Comparison of ENCODE assay signal across 8 mouse cellular contexts in genomic region chr12:34907506-34907850, GRCm38 (mm10). TPM values are rescaled to one million over a fixed set of nuclear protein-coding genes. Genes with fewer than 3 reads are reported as not detected.
DNase-seq lines count a peak whose midpoint lies in the region; ATAC-seq and TF ChIP-seq lines count a peak whose summit lies in the region.

No protein-coding gene starts in this region.

- H3K27me3 ChIP-seq in kidney, postnatal 0 days (ENCODE audit: insufficient read depth, low read length), result peaks cover 7% of the 10 kb centered on the region; the same call in 1 of the 2 replicates
- peaks cover 13% of the 10 kb centered on the region for H3K27me3 ChIP-seq in heart, postnatal 0 days (ENCODE audit: control insufficient read depth, insufficient read depth, low read length)
- H3K27me3 ChIP-seq in limb, embryonic 13.5 days, result peaks cover 23% of the 10 kb centered on the region

- DNase-seq in kidney, postnatal 0 days (ENCODE audit: low spot score), result peak; percentile 59
- no peak for DNase-seq in kidney, adult 18-20 months
- DNase-seq in cerebellum, adult 18-20 months, result peak; percentile 59 to 61
- no peak for DNase-seq in heart, postnatal 0 days (ENCODE audit: low spot score)
- no peak for DNase-seq in gastrocnemius, adult 18-20 months (ENCODE audit: low spot score)
- no peak for DNase-seq in thymus, postnatal 0 days (ENCODE audit: low spot score)

- H3K9ac ChIP-seq in kidney, postnatal 0 days (ENCODE audit: low read depth, low read length), result peak overlapping the region; percentile 35; the same call in 1 of the 2 replicates
- H3K9ac ChIP-seq in heart, postnatal 0 days (replicated peaks; ENCODE audit: low read depth, low read length), result no peak overlapping the region
- H3K9ac ChIP-seq in limb, embryonic 13.5 days, result peak overlapping the region; percentile 67

- H3K4me1 ChIP-seq in kidney, postnatal 0 days (replicated peaks; ENCODE audit: insufficient read depth, low read length), result no peaks in the 10 kb centered on the region
- no peaks in the 10 kb centered on the region for H3K4me1 ChIP-seq in heart, postnatal 0 days (ENCODE audit: control insufficient read depth, insufficient read depth)
- H3K4me1 ChIP-seq in limb, embryonic 13.5 days, result peaks cover 6% of the 10 kb centered on the region
- H3K4me1 ChIP-seq in olfactory bulb, adult 2 months (ENCODE audit: control insufficient read depth, insufficient read depth, low read length), result peaks cover 3% of the 10 kb centered on the region

- WGBS in kidney, postnatal 0 days, result 3% methylated on average over 10 of the region's 10 CpGs
- 4% methylated on average over 10 of the region's 10 CpGs for whole genome bisulfite sequencing in heart, postnatal 0 days
- WGBS in limb, embryonic 13.5 days, result 2% methylated on average over 10 of the region's 10 CpGs
- 2% methylated on average over 10 of the region's 10 CpGs for WGBS in olfactory bulb, adult 2 months

- H3K36me3 ChIP-seq in kidney, postnatal 0 days (ENCODE audit: insufficient read depth, low read length), result no peaks in the 10 kb centered on the region
- H3K36me3 ChIP-seq in heart, postnatal 0 days (replicated peaks; ENCODE audit: control insufficient read depth, insufficient read depth, low read length), result no peaks in the 10 kb centered on the region
- H3K36me3 ChIP-seq in limb, embryonic 13.5 days, result no peaks in the 10 kb centered on the region

- peak overlapping the region; percentile 68 for H3K4me3 ChIP-seq in kidney, postnatal 0 days (replicated peaks; ENCODE audit: low read depth, low read length)
- H3K4me3 ChIP-seq in heart, postnatal 0 days (ENCODE audit: low read depth, low read length), result peak overlapping the region; percentile 80
- peak overlapping the region; percentile 72 for H3K4me3 ChIP-seq in limb, embryonic 13.5 days
- peak overlapping the region; percentile 97 for H3K4me3 ChIP-seq in olfactory bulb, adult 2 months (ENCODE audit: insufficient read depth, low read depth, low read length)

- ATAC-seq in kidney, postnatal 0 days (replicated peaks; ENCODE audit: low FRiP score, low read depth), result no peak
- no peak for ATAC-seq in heart, postnatal 0 days (ENCODE audit: insufficient read depth, low read depth)
- peak; percentile 53; the same call in 1 of the 2 replicates for ATAC-seq in limb, embryonic 13.5 days (ENCODE audit: low FRiP score, low read depth)

- TF ChIP-seq POLR2A in olfactory bulb, adult 2 months (IDR thresholded peaks at IDR 0.05; ENCODE audit: insufficient read depth, low read depth, low read length), result no peak; the same call in 1 of the 2 replicates

- no peak for TF ChIP-seq EP300 in heart, postnatal 0 days (IDR thresholded peaks at IDR 0.05; ENCODE audit: low read depth)

- peak overlapping the region; percentile 98 for H3K4me2 ChIP-seq in kidney, postnatal 0 days (ENCODE audit: low read length)
- peak overlapping the region; percentile 97 for H3K4me2 ChIP-seq in heart, postnatal 0 days (ENCODE audit: low read depth, low read length)
- H3K4me2 ChIP-seq in limb, embryonic 13.5 days (replicated peaks), result peak overlapping the region; percentile 80

- no peaks in the 10 kb centered on the region for H3K9me3 ChIP-seq in kidney, postnatal 0 days (replicated peaks; ENCODE audit: low read length)
- no peaks in the 10 kb centered on the region for H3K9me3 ChIP-seq in heart, postnatal 0 days (replicated peaks; ENCODE audit: control insufficient read depth, low read length)
- no peaks in the 10 kb centered on the region for H3K9me3 ChIP-seq in limb, embryonic 13.5 days

- no peak overlapping the region for H3K27ac ChIP-seq in kidney, postnatal 0 days
- no peak overlapping the region for H3K27ac ChIP-seq in heart, postnatal 0 days (ENCODE audit: low read depth)
- H3K27ac ChIP-seq in limb, embryonic 13.5 days, result no peak overlapping the region
- H3K27ac ChIP-seq in olfactory bulb, adult 2 months (ENCODE audit: insufficient read depth, low read depth, low read length), result peak overlapping the region; percentile 97

- TF ChIP-seq CTCF in kidney, postnatal 0 days (IDR thresholded peaks at IDR 0.05; ENCODE audit: low read depth), result peak; percentile 46
- TF ChIP-seq CTCF in heart, postnatal 0 days (IDR thresholded peaks at IDR 0.05; ENCODE audit: low read depth), result no peak
- TF ChIP-seq CTCF in olfactory bulb, adult 2 months (IDR thresholded peaks at IDR 0.05; ENCODE audit: insufficient read depth, low read depth, low read length), result no peak

RNA-seq across cellular contexts. Expression of gene Hdac9, which starts 9.4 kb away (rescaled TPM):
- 3.3 and 3.5 TPM in 2 replicates for polyA plus RNA-seq in kidney, postnatal 0 days (2015; fragmentation: Nextera tagmentation; extraction: Ambion mirVana)
- total RNA-seq in heart, postnatal 0 days (2014; rRNA removed; ENCODE audit: low replicate concordance), result 15.7 and 18.3 TPM in 2 replicates
- 15.6 and 20.2 TPM in 2 replicates for polyA plus RNA-seq in heart, postnatal 0 days (2015; fragmentation: Nextera tagmentation; extraction: Ambion mirVana)
- 8.4 and 8.5 TPM in 2 replicates for polyA plus RNA-seq in limb, embryonic 13.5 days (2015; fragmentation: Nextera tagmentation; extraction: Ambion mirVana)
- not detected in 2 replicates for polyA plus RNA-seq in olfactory bulb, adult 2 months (2012; ENCODE audit: insufficient read depth, insufficient read length, low replicate concordance, missing spikeins)
- 10 to 100 TPM in 1 of 2 experiments, 1 to 10 TPM in 1; 9.7 to 10.4 TPM for total RNA-seq in gastrocnemius, adult 18-20 months (2021)
- polyA plus RNA-seq in thymus, postnatal 0 days (2015; fragmentation: Nextera tagmentation; extraction: Ambion mirVana), result 0.68 and 0.77 TPM in 2 replicates

Comparison
In these comparisons a context has a peak if more than half of its experiments do, and no peak if none do; other contexts are left out.
1. DNase-seq: peak in kidney, postnatal 0 days (single experiment) and cerebellum, adult 18-20 months (2 of 2); none in kidney, adult 18-20 months (single experiment), heart, postnatal 0 days (single experiment), gastrocnemius, adult 18-20 months (single experiment) and thymus, postnatal 0 days (single experiment).
2. Peak in every context shown above with its lines, with median percentiles within 50 percentile points of each other: H3K4me2 ChIP-seq and H3K4me3 ChIP-seq.